Mouse (Mus musculus): ENCODE measurements around the gene Majin. TPM values are rescaled to one million over a fixed set of nuclear protein-coding genes. Genes with fewer than 3 reads are reported as not detected.

Majin gene
- total RNA-seq, 4 experiments from 2014 or later = 2.0 to 4.4 (median 3.5) TPM

DNA sequence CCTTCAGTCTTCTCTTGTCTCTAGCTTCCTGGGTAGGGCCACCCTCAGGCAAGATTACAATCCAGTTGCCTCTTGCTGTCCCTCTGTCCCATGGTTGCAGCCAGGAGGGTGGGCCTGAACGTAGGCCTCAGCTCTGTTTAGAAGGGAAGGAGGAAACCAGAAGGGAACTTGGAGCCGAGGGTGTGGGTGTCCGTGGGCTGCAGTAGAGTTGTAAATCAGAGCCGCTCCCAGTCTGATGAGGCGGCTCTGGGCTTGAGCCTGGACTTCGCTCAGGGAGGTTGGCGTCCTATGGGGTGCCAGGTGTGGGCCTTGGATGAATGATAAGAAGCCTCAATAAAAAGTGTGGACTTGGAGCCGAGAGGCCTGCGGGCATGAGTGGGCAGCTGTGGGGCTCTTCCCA lies 80.0 kb downstream of the Majin start:
- DNase-seq = no peak

DNA sequence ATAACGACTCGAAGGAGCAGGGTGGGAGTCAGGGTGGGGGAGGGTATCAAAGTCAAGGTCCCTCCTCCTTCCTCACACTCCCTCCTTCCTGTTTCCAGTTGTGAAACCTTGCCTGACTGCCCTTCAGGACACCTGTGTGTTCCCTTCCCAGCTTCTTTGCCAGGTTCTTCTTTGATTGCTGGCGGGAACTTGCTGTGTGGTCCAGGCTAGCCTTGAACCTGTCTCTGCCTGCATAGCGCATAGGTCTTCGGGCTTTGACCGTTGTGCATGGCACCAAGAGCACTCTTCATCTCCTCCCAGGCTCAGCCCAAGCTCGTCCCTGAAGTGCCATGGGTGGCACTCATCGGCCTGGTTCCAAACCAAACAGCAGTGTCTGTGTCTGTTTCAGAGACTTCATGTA lies 80.8 kb downstream of the Majin start:
- no peak for DNase-seq

DNA sequence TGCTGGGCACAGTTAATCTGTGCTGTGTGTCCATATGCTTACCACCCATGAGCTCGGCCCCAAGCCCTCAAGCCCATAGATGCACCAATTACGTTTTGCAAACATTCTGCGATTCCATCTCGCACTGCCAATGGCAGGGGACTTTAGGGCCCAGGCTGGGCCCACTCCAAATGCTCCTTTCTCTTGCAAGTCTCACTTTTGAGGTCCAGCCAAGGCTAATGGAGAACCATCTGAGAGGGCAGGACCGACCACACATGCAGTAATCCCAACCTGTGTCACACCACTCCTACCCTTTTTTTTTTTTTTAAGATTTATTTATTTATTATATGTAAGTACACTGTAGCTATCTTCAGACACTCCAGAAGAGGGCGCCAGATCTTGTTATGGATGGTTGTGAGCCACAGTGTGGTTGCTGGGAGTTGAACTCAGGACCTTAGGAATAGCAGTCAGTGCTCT lies 81.6 kb downstream of the Majin start:
- DNase-seq = no peak

DNA sequence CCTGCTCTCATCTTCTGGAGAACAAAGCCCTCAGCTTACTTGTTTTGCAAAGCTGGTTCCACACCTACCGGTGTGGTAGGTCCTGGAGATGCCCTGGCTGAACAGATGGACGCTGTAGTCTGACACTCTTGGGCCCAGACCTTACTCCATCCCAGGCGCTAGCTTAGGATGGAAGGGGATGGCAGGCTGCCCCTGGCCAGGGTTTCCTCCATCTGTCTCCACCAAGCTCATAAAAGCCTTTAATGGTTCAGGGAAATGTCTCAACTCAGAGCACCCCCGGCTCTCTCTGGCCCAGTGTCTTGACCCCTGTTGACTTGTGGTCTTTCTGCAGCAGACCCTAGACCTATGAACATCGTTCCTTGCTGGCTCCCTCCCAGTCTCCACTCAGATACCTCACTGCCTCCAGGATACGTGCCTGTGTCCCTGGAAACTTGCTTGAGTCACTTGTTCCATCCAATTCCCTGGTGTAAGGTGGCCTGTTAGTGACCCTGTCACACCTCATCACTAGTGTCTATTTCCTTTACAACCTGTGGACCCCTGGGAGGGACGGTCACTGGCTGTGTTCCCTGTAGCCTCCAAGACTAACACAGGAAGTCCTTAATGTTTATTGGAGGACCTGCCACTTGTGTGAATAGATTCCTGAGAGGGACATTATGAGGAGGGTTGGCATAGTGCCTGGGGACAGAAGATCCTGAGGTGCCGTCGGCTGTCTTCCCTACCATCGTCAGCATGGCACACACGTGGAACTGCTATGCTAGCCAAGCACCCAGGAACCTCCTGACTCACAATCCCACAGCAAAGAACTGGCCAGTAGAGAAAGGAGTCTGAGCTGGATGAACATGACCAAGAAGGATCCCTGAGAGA lies 83.3 kb downstream of the Majin start:
- no peak for DNase-seq

DNA sequence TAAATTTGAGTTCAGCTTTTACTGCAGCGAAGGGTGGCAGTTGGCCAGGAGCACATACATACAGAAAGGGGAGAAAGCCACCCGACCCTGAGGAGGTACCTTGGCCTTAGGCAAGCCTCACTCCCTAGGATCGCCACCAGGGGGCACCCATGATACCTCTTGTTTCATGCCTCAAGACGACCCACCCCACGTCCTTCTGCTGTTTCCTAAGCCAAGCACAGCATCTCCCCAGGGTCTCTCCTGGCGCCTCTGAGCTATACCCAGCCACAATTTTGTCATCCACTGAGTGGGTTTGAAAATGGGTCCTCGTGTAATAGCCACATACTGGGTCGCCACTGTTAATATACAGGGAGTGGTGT lies 84.0 kb downstream of the Majin start:
- DNase-seq = peak; percentile 75

DNA sequence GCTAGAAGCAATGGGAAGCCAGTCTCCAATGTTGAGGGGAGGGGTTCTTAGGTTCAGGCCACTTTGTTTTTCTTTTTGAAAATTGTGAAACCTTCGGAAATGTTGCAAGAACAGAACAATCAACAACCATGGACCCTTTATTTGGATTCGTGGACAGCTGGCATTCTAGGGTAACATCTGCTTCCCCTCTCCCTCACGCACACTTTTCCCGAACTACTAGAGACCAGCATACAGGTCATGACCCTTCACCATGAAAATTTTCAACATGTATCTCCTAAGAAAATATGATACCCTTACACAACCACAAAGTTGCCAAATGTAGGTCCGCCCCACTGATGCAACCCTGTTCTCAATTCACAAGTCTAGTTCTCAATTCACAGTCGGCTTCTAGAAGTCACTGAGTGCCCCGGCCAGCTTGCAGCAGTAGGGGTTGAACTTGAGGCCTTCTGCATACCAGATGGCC lies 84.5 kb downstream of the Majin start:
- no peak for DNase-seq

DNA sequence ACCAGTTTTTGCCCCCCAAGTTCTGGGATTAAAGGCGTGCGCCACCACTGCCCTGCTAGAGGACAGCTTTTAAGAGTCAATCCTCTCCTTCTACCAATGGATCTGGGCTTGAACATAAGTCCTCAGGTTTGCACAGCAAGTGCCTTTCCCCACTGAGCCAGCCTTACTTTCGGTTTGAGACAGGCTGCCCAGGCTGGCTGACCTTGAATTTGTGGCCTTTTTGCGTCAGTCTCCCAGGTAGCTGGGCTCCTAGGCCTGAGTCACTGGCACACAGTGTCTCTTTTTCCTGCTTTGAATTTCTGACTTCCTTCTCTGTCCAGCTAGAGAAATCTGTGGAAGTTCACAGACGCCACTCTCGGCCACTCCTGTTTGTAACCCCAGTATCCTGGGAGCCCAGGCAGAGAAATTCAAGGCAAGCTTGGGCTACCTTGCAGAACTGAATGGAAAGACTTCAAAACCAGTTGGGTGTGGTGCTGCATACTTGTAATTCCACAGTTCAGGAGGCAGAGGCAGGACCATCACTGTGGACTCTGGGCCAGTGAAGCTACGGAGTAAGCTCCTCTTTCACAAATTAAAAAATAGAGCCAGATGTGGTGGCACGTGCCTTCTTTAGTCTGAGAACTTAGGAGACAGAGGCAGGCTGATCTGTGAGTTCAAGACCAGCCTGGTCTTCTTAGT lies 85.7 kb downstream of the Majin start:
- peak; percentile 79 for DNase-seq

DNA sequence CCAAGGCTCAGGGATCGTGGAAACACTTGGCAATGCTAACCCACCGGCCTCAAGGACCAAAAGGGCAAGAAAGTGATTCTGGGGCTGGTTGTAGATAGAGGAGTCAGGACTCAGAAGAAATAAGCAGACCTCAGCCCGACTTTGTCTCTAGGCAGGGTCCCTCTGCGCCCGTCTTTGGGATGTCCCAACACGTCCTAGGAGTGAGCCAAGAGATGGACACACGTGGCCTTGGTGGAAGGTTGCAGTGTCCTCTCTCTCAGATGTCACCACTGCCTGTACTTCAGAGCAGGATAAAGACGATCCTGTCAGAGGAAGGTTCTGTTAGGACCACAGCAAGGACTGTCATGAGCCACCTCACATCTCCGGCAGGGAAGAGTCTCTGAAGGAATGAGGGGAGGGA lies 86.5 kb downstream of the Majin start:
- peak; percentile 61 for DNase-seq

DNA sequence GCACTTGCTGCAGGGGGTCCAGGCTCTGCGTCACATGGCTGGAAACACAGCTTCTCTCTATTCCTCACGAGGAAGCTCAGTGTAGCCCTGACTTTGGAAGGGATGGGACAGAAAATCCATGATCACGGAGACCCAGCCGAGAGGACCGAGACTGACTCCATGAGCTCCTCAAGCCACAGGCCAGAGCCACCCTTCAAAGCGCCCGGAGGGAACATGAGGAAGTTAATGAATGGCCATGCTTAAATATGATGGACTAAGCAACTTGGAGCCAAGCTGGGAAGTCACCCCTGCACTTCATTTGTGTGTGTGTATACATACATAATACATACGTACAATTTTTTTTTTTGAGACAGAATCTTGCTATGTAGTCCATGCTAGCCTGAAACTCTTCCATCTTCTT lies 87.0 kb downstream of the Majin start:
- DNase-seq = no peak

DNA sequence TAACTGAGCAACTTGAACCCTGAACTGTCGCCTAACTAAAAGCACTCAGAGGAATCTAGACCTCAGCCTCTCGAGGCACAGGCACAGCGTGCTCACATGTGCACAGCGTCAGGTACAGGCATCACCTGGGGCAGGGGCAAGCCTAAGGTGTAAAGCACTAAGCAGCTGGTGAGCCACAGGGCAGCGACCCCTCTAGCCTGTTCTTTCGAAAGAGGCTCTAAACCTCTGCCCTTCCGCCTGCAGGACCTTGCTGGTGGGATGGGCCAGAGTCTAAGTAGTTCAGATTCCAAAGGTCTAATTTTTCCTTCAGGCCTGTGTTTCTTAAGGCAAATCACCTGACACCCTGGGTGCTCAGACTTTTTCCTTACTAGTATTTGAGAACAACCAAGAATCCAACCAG lies 87.9 kb downstream of the Majin start:
- DNase-seq = no peak

DNA sequence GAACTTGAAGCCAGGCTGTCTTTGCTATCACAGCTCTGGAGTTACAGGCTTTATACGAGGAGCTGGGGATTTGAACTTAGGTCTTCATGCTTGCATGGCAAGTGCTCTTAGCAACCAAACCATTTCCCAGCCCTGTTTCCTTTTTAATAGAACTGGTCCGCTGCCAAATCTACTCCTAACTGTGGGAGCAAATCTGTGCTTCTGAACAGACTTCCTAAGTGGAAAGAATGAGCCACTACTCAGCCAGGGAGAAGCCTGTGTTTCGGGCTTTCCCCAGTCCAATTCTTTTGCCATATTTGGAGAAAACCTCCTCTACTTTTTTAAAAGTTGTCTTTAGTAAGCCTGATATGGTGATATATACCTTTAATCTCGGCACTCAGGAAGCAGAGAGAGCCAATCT lies 88.5 kb downstream of the Majin start:
- no peak for DNase-seq

DNA sequence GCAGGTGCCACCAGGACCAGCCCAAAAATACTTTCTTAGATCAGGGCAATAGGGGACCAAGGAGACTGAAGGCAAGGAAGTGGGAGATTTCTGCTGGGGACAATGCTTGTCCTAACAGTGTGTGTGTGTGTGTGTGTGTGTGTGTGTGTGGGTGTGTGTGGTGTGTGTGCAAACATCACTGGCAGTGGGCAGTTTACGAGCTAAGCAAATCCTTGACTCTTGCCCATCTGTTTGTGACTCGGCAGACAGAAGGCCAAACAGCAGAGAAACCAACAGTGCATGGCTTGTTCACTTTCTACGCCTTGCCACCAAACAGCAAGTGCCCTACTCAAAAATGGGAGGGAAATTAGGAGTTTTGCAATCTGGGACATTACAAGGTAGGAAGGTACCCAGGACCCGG lies 89.4 kb downstream of the Majin start:
- DNase-seq = no peak

Small RNA genes within 50 kb of the gene (microRNA-seq; reads per million reads assigned to microRNA genes)
- gene Mir192 = 19.4 to 34.7 reads per million in 2 experiments
- 18.3 to 19.1 reads per million in 2 experiments for gene Mir194-2

Other genes with a start within 250 kb of the Majin start
- 10 to 100 TPM; 22.5 to 51.0 (median 27.8) TPM for gene Pola2, start 220.2 kb upstream of the Majin start, total RNA-seq (2022)
- not detected for gene Slc22a20, start 198.2 kb upstream of the Majin start, total RNA-seq (2022)
- 10 to 100 TPM; 40.6 to 54.1 (median 47.3) TPM for gene Capn1, start 168.5 kb upstream of the Majin start, total RNA-seq (2022)
- 10 to 100 TPM; 59.6 to 78.9 (median 62.2) TPM for gene Syvn1, start 137.8 kb upstream of the Majin start, total RNA-seq (2022)
- 10 to 100 TPM; 52.0 to 61.8 (median 59.6) TPM for gene Mrpl49, start 126.6 kb upstream of the Majin start, total RNA-seq (2022)
- 1,000 to 10,000 TPM; 1,027 to 1,106 (median 1,086) TPM for gene Fau, start 126.5 kb upstream of the Majin start, total RNA-seq (2022)
- 10 to 100 TPM; 31.6 to 43.1 (median 34.6) TPM for gene Znhit2, start 123.2 kb upstream of the Majin start, total RNA-seq (2022)
- gene Tm7sf2, start 116.0 kb upstream of the Majin start, total RNA-seq (2022) = 10 to 100 TPM; 24.9 to 36.1 (median 27.2) TPM
- gene Vps51, start 107.2 kb upstream of the Majin start, total RNA-seq (2022) = 10 to 100 TPM; 66.2 to 92.3 (median 81.3) TPM
- gene Tmem262, start 104.4 kb upstream of the Majin start, total RNA-seq (2022) = 1 to 10 TPM in 1 of 4 experiments, under 1 TPM in 1, not detected in 2; 0.87 to 1.0 TPM
- not detected for gene Gm28374, start 102.1 kb upstream of the Majin start, total RNA-seq (2022)
- 10 to 100 TPM; 37.2 to 50.5 (median 44.7) TPM for gene Zfpl1, start 99.4 kb upstream of the Majin start, total RNA-seq (2022)
- gene Cdca5, start 99.4 kb upstream of the Majin start, total RNA-seq (2022) = 1 to 10 TPM in 1 of 4 experiments, under 1 TPM in 3; 0.46 to 1.2 (median 0.63) TPM
- gene AC131692.1, start 90.0 kb upstream of the Majin start, total RNA-seq (2022) = not detected
- gene Naaladl1, start 78.6 kb upstream of the Majin start, total RNA-seq (2022) = under 1 TPM in 1 of 4 experiments, not detected in 3; 0.27 TPM
- gene Sac3d1, start 65.7 kb upstream of the Majin start, total RNA-seq (2022) = 10 to 100 TPM; 13.7 to 18.9 (median 16.1) TPM
- 10 to 100 TPM; 34.0 to 49.1 (median 37.8) TPM for gene Snx15, start 56.1 kb upstream of the Majin start, total RNA-seq (2022)
- gene Batf2, start 43.4 kb upstream of the Majin start, total RNA-seq (2022) = 1 to 10 TPM; 1.4 to 3.5 (median 2.7) TPM
- gene Arl2, start 42.8 kb upstream of the Majin start, total RNA-seq (2022) = 100 to 1,000 TPM in 2 of 4 experiments, 10 to 100 TPM in 2; 92.7 to 127 (median 112) TPM
- gene Gpha2, start 42.0 kb downstream of the Majin start, total RNA-seq (2022) = 10 to 100 TPM; 23.4 to 37.6 (median 29.4) TPM
- 100 to 1,000 TPM; 103 to 160 (median 124) TPM for gene Ppp2r5b, start 51.5 kb downstream of the Majin start, total RNA-seq (2022)
- gene Atg2a, start 57.3 kb downstream of the Majin start, total RNA-seq (2022) = 10 to 100 TPM; 38.6 to 57.9 (median 48.3) TPM
- gene Ehd1, start 92.3 kb downstream of the Majin start, total RNA-seq (2022) = 100 to 1,000 TPM in 3 of 4 experiments, 10 to 100 TPM in 1; 90.8 to 130 (median 118) TPM
- gene Cdc42bpg, start 122.1 kb downstream of the Majin start, total RNA-seq (2022) = 10 to 100 TPM; 24.4 to 45.7 (median 38.4) TPM
- 10 to 100 TPM; 53.4 to 67.8 (median 64.5) TPM for gene Men1, start 150.6 kb downstream of the Majin start, total RNA-seq (2022)
- 10 to 100 TPM; 40.6 to 81.6 (median 61.5) TPM for gene Map4k2, start 156.7 kb downstream of the Majin start, total RNA-seq (2022)
- 100 to 1,000 TPM; 193 to 274 (median 215) TPM for gene Sf1, start 179.3 kb downstream of the Majin start, total RNA-seq (2022)
- 100 to 1,000 TPM in 2 of 4 experiments, 10 to 100 TPM in 2; 47.6 to 119 (median 92.8) TPM for gene Pygm, start 200.0 kb downstream of the Majin start, total RNA-seq (2022)
- 10 to 100 TPM; 31.5 to 52.2 (median 34.5) TPM for gene Rasgrp2, start 215.0 kb downstream of the Majin start, total RNA-seq (2022)
- 10 to 100 TPM in 3 of 4 experiments, 1 to 10 TPM in 1; 8.8 to 12.5 (median 11.5) TPM for gene Nrxn2, start 234.3 kb downstream of the Majin start, total RNA-seq (2022)

All from adrenal gland, adult 8-10 months (tissue).